Mouse (Mus musculus): ENCODE results near the gene Reck. TPM values are rescaled to one million over a fixed set of nuclear protein-coding genes. Genes with fewer than 3 reads are reported as not detected.

Gene Reck
- 12.0 and 15.1 TPM in 2 replicates for polyA plus RNA-seq (2016; fragmentation: Nextera tagmentation; extraction: Ambion mirVana)

DNA sequence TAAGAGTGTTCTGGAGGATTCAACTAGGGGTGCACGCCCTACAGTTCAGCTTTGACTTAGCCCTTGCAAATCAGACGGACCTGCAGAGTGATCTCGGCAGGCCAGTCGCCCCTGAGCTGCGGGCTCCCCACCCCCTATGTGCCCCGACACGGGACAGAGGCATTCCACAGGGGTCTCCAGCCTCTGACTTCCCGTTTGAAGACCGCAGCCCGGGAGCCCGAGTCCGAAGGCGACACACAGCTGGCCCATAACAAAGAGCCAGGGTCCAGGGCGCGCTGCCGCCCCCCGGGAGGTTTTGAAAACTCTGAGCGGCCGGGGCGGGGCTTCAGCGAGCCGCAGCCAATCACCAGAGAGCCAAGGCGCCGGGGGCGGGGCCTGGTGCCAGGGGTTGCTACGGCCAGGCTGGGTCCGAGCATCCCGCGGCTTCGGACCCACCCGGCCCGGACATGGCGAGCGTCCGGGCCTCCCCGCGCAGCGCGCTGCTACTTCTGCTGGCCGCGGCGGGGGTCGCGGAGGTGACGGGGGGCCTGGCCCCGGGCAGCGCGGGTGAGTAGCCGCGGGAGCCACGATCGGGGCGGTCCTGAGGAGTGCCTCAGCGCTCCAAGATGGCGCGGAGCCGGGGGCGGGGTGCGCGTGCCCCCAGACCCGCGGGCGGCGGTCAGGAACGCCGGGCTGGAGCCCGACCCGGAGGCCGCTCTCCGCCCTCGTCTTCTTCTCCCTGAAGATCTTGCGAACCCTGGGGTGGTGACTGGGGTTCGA is at the start of gene Reck:
Reck (plus strand) TSS at position 371 of the 759 bp plus-strand sequence.
- peak within 1 kb of the TSS; percentile 95 for H3K4me2 ChIP-seq (replicated peaks)
- ATAC-seq (ENCODE audit: low FRiP score, low read depth), result peak; percentile 97
- H3K27ac ChIP-seq (replicated peaks), result peak within 1 kb of the TSS; percentile 74
- no peaks in the 10 kb centered on the region for H3K36me3 ChIP-seq
- H3K9me3 ChIP-seq, result no peaks in the 10 kb centered on the region
- peak within 1 kb of the TSS; percentile 86 for H3K9ac ChIP-seq (replicated peaks)
- H3K4me1 ChIP-seq, result peaks cover 22% of the 10 kb centered on the region
- H3K4me3 ChIP-seq, result peak within 1 kb of the TSS; percentile 94
- under 1% methylated on average over 59 of the region's 73 CpGs for WGBS
- 0 out of 2 replicates have a peak, but pooled peaks cover 3% of the 10 kb centered on the region for H3K27me3 ChIP-seq

GRCm38 (mm10) chr4:43828806-43829205 is 46.5 kb upstream of the Reck start:
- Histone ChIP-seq H3K27ac (replicated peaks) (no peak overlapping the region), H3K4me3 (no peak overlapping the region), H3K27me3 (no peaks in the 10 kb centered on the region), H3K4me1 (no peaks in the 10 kb centered on the region), H3K9ac (replicated peaks) (no peak overlapping the region), H3K36me3 (no peaks in the 10 kb centered on the region), H3K4me2 (replicated peaks) (no peak overlapping the region), H3K9me3 (no peaks in the 10 kb centered on the region)
- ATAC-seq (ENCODE audit: low FRiP score, low read depth), result no peak
- WGBS, result 94% methylated on average over 4 of the region's 4 CpGs

DNA sequence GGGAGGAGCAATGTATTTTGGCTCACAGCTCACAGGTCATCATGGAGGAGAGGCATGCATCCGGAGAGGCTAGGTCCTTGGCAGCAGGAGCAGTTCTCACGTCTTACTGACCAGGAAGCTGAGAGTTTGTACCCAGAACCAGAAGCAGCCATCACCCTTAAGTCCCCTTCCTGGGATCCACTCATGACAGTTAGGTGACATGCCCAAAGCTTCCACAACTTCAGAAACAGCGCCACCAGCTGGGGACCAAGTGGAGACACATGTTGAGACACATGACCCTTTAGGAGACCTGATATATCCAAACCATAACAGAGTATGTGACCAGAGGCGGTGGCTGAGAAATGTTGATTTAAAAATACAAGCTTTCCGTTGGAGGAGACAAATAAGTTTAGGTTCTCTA is 43.3 kb upstream of the Reck start:
- WGBS, result 70% methylated on average over 5 of the region's 5 CpGs

DNA sequence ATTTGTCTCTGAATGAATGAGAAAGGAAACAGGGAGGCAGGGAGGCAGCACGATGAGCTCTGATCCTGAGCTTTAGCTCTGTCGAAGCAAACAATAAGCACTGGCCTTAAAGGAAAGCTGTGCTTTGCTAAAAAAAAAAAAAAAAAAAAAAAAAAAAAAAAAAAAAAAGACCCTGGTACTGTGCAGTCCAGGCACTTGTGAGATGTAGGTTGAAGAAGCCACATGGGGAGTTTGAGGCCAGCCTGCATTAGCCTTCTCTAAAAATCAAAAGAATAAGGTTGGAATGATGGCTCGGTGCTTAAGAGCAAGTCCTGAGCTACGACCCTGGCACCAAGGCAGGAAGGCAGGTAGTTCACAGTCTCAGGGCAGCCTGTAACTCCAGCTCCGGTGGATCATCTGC is 41.6 kb upstream of the Reck start:
- 59% methylated on average over 5 of the region's 5 CpGs for WGBS
- Histone ChIP-seq H3K9me3 (no peaks in the 10 kb centered on the region), H3K4me3 (no peak overlapping the region), H3K4me2 (replicated peaks) (no peak overlapping the region), H3K27me3 (no peaks in the 10 kb centered on the region), H3K27ac (replicated peaks) (no peak overlapping the region), H3K4me1 (no peaks in the 10 kb centered on the region), H3K36me3 (no peaks in the 10 kb centered on the region), H3K9ac (replicated peaks) (no peak overlapping the region)
- no peak for ATAC-seq (ENCODE audit: low FRiP score, low read depth)

More for the DNA sequence above, 43.3 kb upstream of the Reck start:
- H3K9me3 ChIP-seq, result no peaks in the 10 kb centered on the region
- no peak overlapping the region for H3K4me3 ChIP-seq
- H3K27me3 ChIP-seq, result no peaks in the 10 kb centered on the region
- H3K36me3 ChIP-seq, result no peaks in the 10 kb centered on the region
- no peak overlapping the region for H3K9ac ChIP-seq (replicated peaks)
- H3K4me1 ChIP-seq, result no peaks in the 10 kb centered on the region
- no peak for ATAC-seq (ENCODE audit: low FRiP score, low read depth)
- no peak overlapping the region for H3K4me2 ChIP-seq (replicated peaks)
- H3K27ac ChIP-seq (replicated peaks), result no peak overlapping the region

- H3K4me1 ChIP-seq, result no peaks in the 10 kb centered on the region
- WGBS, result 70% methylated on average over 4 of the region's 4 CpGs
These were observed 40.6 kb upstream of the Reck start for GRCm38 (mm10) chr4:43834749-43835148.

DNA sequence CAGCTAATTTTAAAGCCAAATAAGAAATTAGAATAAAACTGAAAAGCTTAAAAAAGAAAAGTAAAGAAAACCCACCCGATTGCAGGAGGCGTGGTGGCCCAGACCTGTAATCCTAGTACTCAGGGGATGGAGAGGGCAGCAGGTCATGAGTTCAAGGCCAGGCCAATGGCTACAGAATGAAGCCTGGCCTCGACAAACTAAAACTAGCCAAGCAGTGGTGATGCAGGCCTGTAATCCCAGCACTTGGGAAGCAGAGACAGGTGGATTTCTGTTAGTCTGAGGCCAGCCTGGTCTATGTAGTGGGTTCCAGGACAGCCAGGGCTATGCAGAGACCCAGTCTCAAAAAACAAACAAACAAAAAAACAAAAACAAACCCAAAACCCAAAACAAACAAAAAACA is 37.0 kb upstream of the Reck start:
- no peak overlapping the region for H3K4me2 ChIP-seq (replicated peaks)
- H3K4me1 ChIP-seq, result no peaks in the 10 kb centered on the region
- 67% methylated on average over 3 of the region's 3 CpGs for WGBS
- no peaks in the 10 kb centered on the region for H3K36me3 ChIP-seq
- no peak overlapping the region for H3K4me3 ChIP-seq
- H3K9ac ChIP-seq (replicated peaks), result no peak overlapping the region
- no peaks in the 10 kb centered on the region for H3K9me3 ChIP-seq
- no peaks in the 10 kb centered on the region for H3K27me3 ChIP-seq
- ATAC-seq (ENCODE audit: low FRiP score, low read depth), result no peak
- H3K27ac ChIP-seq (replicated peaks), result no peak overlapping the region

More at GRCm38 (mm10) chr4:43834749-43835148, 40.6 kb upstream of the Reck start:
- Histone ChIP-seq H3K9me3 (no peaks in the 10 kb centered on the region), H3K4me3 (no peak overlapping the region), H3K4me2 (replicated peaks) (no peak overlapping the region), H3K36me3 (no peaks in the 10 kb centered on the region), H3K27me3 (no peaks in the 10 kb centered on the region), H3K9ac (replicated peaks) (no peak overlapping the region), H3K27ac (replicated peaks) (no peak overlapping the region)
- ATAC-seq (ENCODE audit: low FRiP score, low read depth), result no peak

DNA sequence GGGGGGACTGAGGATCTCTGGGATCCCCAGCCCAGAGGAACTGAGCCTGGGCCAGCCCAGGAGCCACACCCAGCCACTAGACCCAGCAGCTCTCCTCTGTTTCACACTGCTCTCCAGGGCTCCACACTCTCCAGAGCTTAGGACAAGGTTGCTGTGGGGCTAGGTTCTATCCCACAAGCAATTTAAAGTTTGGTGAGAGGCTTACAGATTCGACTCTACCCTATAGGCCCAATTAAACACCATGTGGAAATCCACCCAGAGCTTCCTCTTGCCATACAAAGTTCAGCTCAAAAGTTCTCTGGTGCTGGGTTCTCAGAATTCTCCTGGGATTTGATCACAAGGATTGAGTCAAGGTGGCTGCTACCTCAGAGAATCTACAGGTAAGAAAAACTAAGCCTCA is 35.2 kb upstream of the Reck start, which contains the start of gene Olfr157:
Olfr157 (minus strand) TSS at position 101 of the 400 bp plus-strand sequence.
- Histone ChIP-seq H3K27me3 (no peaks in the 10 kb centered on the region), H3K9me3 (no peaks in the 10 kb centered on the region), H3K9ac (replicated peaks) (no peak within 1 kb of the TSS), H3K27ac (replicated peaks) (no peak within 1 kb of the TSS), H3K4me1 (no peaks in the 10 kb centered on the region), H3K4me2 (replicated peaks) (no peak within 1 kb of the TSS), H3K4me3 (no peak within 1 kb of the TSS), H3K36me3 (no peaks in the 10 kb centered on the region)
- WGBS, result 53% methylated on average over 1 of the region's 1 CpGs
- no peak for ATAC-seq (ENCODE audit: low FRiP score, low read depth)

DNA sequence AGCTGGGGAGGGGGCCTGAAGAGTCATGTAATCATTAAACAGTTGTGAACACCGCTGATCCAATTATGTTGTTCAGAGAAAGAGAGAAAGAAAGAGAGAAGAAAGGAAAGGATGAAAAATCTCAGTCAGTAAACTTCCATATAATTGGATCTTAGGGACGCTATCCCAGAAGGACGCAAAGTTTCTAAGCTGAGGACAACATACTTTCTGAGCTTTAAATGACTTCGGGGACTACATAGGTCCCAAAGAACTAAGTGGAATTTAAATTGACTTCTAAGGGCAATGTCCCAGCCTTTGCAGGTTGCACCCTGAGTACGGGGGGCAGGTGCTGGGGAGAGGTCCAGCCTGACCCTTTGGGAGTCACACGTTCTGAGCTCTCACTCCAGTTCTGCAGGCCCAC is 24.1 kb upstream of the Reck start, which contains the start of gene Olfr155:
Olfr155 (plus strand) TSS at position 301 of the 400 bp plus-strand sequence.
- H3K36me3 ChIP-seq, result no peaks in the 10 kb centered on the region

DNA sequence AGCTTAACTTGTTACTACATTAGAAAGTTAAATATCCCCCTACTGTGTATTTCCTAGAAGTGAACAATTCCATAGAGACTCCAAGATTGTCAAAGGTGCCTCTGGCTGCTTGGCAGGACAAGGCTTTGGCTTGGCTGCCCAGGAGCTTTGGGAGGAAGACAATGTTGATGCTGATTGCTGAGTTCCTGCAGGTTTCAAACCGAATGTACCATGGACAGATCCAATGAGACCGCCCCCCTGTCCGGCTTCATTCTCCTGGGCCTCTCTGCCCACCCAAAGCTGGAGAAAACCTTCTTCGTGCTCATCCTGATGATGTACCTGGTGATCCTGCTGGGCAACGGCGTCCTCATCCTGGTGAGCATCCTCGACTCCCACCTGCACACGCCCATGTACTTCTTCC is 21.2 kb upstream of the Reck start:
- no peak overlapping the region for H3K4me3 ChIP-seq
- no peak overlapping the region for H3K9ac ChIP-seq (replicated peaks)
- no peak overlapping the region for H3K27ac ChIP-seq (replicated peaks)
- WGBS, result 79% methylated on average over 8 of the region's 8 CpGs
- H3K4me1 ChIP-seq, result no peaks in the 10 kb centered on the region
- H3K9me3 ChIP-seq, result no peaks in the 10 kb centered on the region
- no peaks in the 10 kb centered on the region for H3K36me3 ChIP-seq
- no peaks in the 10 kb centered on the region for H3K27me3 ChIP-seq
- H3K4me2 ChIP-seq (replicated peaks), result no peak overlapping the region
- no peak for ATAC-seq (ENCODE audit: low FRiP score, low read depth)

More for the DNA sequence above, 24.1 kb upstream of the Reck start, which contains the start of gene Olfr155:
- Histone ChIP-seq H3K4me3 (no peak within 1 kb of the TSS), H3K9ac (replicated peaks) (no peak within 1 kb of the TSS), H3K27ac (replicated peaks) (no peak within 1 kb of the TSS), H3K4me1 (no peaks in the 10 kb centered on the region), H3K4me2 (replicated peaks) (no peak within 1 kb of the TSS), H3K27me3 (no peaks in the 10 kb centered on the region), H3K9me3 (no peaks in the 10 kb centered on the region)
- ATAC-seq (ENCODE audit: low FRiP score, low read depth), result no peak
- WGBS, result 88% methylated on average over 6 of the region's 6 CpGs

- Histone ChIP-seq H3K27me3 (peaks cover 5% of the 10 kb centered on the region; the same call in 1 of the 2 replicates), H3K4me2 (replicated peaks) (no peak overlapping the region), H3K4me1 (no peaks in the 10 kb centered on the region), H3K27ac (replicated peaks) (no peak overlapping the region), H3K9me3 (no peaks in the 10 kb centered on the region), H3K36me3 (no peaks in the 10 kb centered on the region), H3K9ac (replicated peaks) (no peak overlapping the region), H3K4me3 (no peak overlapping the region)
- WGBS, result 79% methylated on average over 10 of the region's 10 CpGs
- no peak for ATAC-seq (ENCODE audit: low FRiP score, low read depth)
These were observed 15.4 kb upstream of the Reck start for GRCm38 (mm10) chr4:43859886-43860285.

- WGBS, result 15% methylated on average over 14 of the region's 14 CpGs
- H3K27ac ChIP-seq (replicated peaks), result no peak overlapping the region
- H3K36me3 ChIP-seq, result no peaks in the 10 kb centered on the region
These were observed 14.4 kb upstream of the Reck start for GRCm38 (mm10) chr4:43860744-43861519.

DNA sequence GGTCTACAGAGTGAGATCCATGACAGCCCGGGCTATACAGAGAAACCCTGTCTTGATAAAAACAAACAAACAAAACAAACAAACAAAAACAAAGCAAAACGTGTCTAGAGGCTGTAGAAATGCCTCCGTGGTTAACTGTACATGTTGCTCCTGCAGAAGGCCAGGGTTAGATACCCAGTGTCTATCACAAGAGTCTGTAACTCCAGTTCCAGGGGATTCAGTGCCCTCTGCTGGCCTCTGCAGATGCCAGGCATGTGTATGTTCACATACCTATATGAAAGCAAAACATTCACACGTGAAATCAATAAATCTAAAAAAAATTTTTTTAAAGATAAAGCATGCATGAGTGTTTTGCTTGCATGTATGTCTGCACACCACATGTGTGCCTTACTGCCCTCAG is 12.0 kb upstream of the Reck start:
- 75% methylated on average over 4 of the region's 4 CpGs for WGBS
- no peak for ATAC-seq (ENCODE audit: low FRiP score, low read depth)
- no peak overlapping the region for H3K4me2 ChIP-seq (replicated peaks)

More at GRCm38 (mm10) chr4:43860744-43861519, 14.4 kb upstream of the Reck start:
- ATAC-seq (ENCODE audit: low FRiP score, low read depth), result no peak
- H3K4me2 ChIP-seq (replicated peaks), result no peak overlapping the region
- no peak overlapping the region for H3K9ac ChIP-seq (replicated peaks)
- H3K4me1 ChIP-seq, result no peaks in the 10 kb centered on the region
- H3K4me3 ChIP-seq, result no peak overlapping the region
- peaks cover 5% of the 10 kb centered on the region; the same call in 1 of the 2 replicates for H3K27me3 ChIP-seq
- no peaks in the 10 kb centered on the region for H3K9me3 ChIP-seq

More for the DNA sequence above, 12.0 kb upstream of the Reck start:
- Histone ChIP-seq H3K9me3 (no peaks in the 10 kb centered on the region), H3K27me3 (peaks cover 5% of the 10 kb centered on the region; the same call in 1 of the 2 replicates), H3K4me3 (no peak overlapping the region), H3K36me3 (no peaks in the 10 kb centered on the region), H3K9ac (replicated peaks) (no peak overlapping the region), H3K27ac (replicated peaks) (no peak overlapping the region), H3K4me1 (no peaks in the 10 kb centered on the region)

Measured in midbrain, embryonic 12.5 days (tissue).